Mouse (Mus musculus): Measurements from ENCODE around the gene C530025M09Rik.

GRCm38 (mm10) chr2:149848778-149849177 is 17.8 kb upstream of the C530025M09Rik start:
- TF ChIP-seq POLR2A (IDR thresholded peaks at IDR 0.05; ENCODE audit: control insufficient read depth, extremely low read depth, insufficient read depth, low read length, poor library complexity) (no peak), CTCF (IDR thresholded peaks at IDR 0.05; ENCODE audit: borderline replicate concordance, control insufficient read depth, extremely low read depth, insufficient read depth, low read length, poor library complexity) (no peak)
